Comparison of ENCODE assay signal across 8 mouse cellular contexts in the genomic region with DNA sequence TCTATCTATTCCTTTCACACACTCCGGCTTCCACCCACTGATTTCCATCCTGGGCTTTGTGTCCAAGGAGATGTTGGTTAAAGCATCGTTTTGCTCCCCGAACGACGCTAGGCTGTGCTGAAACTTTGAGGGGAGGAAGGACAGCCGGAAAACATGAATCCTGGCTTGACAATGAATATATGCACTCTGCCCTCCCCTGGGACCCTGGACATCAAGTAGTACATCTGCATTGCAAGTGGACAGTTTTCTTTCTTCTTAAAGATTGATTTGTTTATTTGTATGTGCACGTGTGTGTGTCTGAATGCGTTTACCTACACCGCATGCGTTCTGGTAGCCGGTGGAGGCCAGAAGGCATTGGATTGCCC. TPM values are rescaled to one million over a fixed set of nuclear protein-coding genes. Genes with fewer than 3 reads are reported as not detected.
DNase-seq lines count a peak whose midpoint lies in the region; ATAC-seq lines count a peak whose summit lies in the region.

No protein-coding gene starts in this region.

- no peaks in the 10 kb centered on the region for H3K27me3 ChIP-seq in heart, embryonic 16.5 days (ENCODE audit: control insufficient read depth, insufficient read depth, low read length)
- no peaks in the 10 kb centered on the region for H3K27me3 ChIP-seq in forebrain, embryonic 15.5 days
- no peaks in the 10 kb centered on the region for H3K27me3 ChIP-seq in liver, embryonic 16.5 days (ENCODE audit: control insufficient read depth, insufficient read depth, low read depth, low read length)

- WGBS in heart, embryonic 16.5 days, result 59% methylated on average over 11 of the region's 11 CpGs
- WGBS in forebrain, embryonic 15.5 days, result 76% methylated on average over 11 of the region's 11 CpGs
- 50% methylated on average over 11 of the region's 11 CpGs for WGBS in liver, embryonic 16.5 days (ENCODE audit: insufficient replicate concordance)

- peak overlapping the region; percentile 98 for H3K27ac ChIP-seq in heart, embryonic 16.5 days (ENCODE audit: low read length)
- H3K27ac ChIP-seq in forebrain, embryonic 15.5 days (replicated peaks), result peak overlapping the region; percentile 86
- peak overlapping the region; percentile 62 for H3K27ac ChIP-seq in liver, embryonic 16.5 days (ENCODE audit: low read length)

- no peak for DNase-seq in heart, postnatal 4 days
- peak; percentile 71 for DNase-seq in MN1 (ENCODE audit: low spot score)
- DNase-seq in right cerebral cortex, postnatal 25 days, result no peak
- DNase-seq in left cerebral cortex, adult 11 months (ENCODE audit: low spot score), result no peak

- ATAC-seq in heart, embryonic 16.5 days (replicated peaks; ENCODE audit: extremely low read depth, insufficient read depth, low FRiP score), result no peak
- no peak for ATAC-seq in forebrain, embryonic 15.5 days (replicated peaks)
- ATAC-seq in liver, embryonic 16.5 days (ENCODE audit: low read depth), result no peak
- ATAC-seq in granulocyte monocyte progenitor cell, adult 5-6 weeks (replicated peaks; ENCODE audit: poor library complexity, severe bottlenecking), result no peak

- peaks cover 57% of the 10 kb centered on the region for H3K4me1 ChIP-seq in heart, embryonic 16.5 days (ENCODE audit: control insufficient read depth, insufficient read depth, low read length)
- peaks cover 25% of the 10 kb centered on the region for H3K4me1 ChIP-seq in forebrain, embryonic 15.5 days
- H3K4me1 ChIP-seq in liver, embryonic 16.5 days (ENCODE audit: control insufficient read depth, low read depth, low read length), result peaks cover 5% of the 10 kb centered on the region

- H3K4me2 ChIP-seq in heart, embryonic 16.5 days (ENCODE audit: low read depth, low read length), result peak overlapping the region; percentile 45
- H3K4me2 ChIP-seq in forebrain, embryonic 15.5 days (replicated peaks), result 0 out of 2 replicates have a peak overlapping the region, but pooled peaks have one; percentile 16
- H3K4me2 ChIP-seq in liver, embryonic 16.5 days (ENCODE audit: low read depth, low read length), result no peak overlapping the region

- no peaks in the 10 kb centered on the region for H3K9me3 ChIP-seq in heart, embryonic 16.5 days (replicated peaks; ENCODE audit: control insufficient read depth, low read length)
- H3K9me3 ChIP-seq in forebrain, embryonic 15.5 days, result no peaks in the 10 kb centered on the region
- H3K9me3 ChIP-seq in liver, embryonic 16.5 days (replicated peaks; ENCODE audit: control insufficient read depth, low read length), result no peaks in the 10 kb centered on the region

- no peaks in the 10 kb centered on the region for H3K36me3 ChIP-seq in heart, embryonic 16.5 days (ENCODE audit: control insufficient read depth, insufficient read depth)
- no peaks in the 10 kb centered on the region for H3K36me3 ChIP-seq in forebrain, embryonic 15.5 days
- no peaks in the 10 kb centered on the region for H3K36me3 ChIP-seq in liver, embryonic 16.5 days (ENCODE audit: control insufficient read depth, insufficient read depth)

- H3K4me3 ChIP-seq in heart, embryonic 16.5 days (ENCODE audit: low read length), result no peak overlapping the region
- H3K4me3 ChIP-seq in forebrain, embryonic 15.5 days, result no peak overlapping the region
- H3K4me3 ChIP-seq in liver, embryonic 16.5 days (ENCODE audit: low read depth, low read length), result no peak overlapping the region

- H3K9ac ChIP-seq in heart, embryonic 16.5 days (ENCODE audit: low read length), result peak overlapping the region; percentile 57
- 0 out of 2 replicates have a peak overlapping the region, but pooled peaks have one; percentile 15 for H3K9ac ChIP-seq in forebrain, embryonic 15.5 days (replicated peaks)
- H3K9ac ChIP-seq in liver, embryonic 16.5 days (ENCODE audit: low read depth, low read length), result no peak overlapping the region

RNA-seq across cellular contexts. Expression of gene Nfkbia, which starts 45.1 kb away (rescaled TPM):
- polyA plus RNA-seq in heart, embryonic 16.5 days (2015; fragmentation: Nextera tagmentation; extraction: Ambion mirVana), result 80.8 and 85.9 TPM in 2 replicates
- 10 to 100 TPM; 31.4 to 34.2 TPM for total RNA-seq in heart, postnatal 4 days (2021)
- polyA plus RNA-seq in forebrain, embryonic 15.5 days (2015; fragmentation: Nextera tagmentation; extraction: Ambion mirVana), result 56.2 and 59.4 TPM in 2 replicates
- polyA plus RNA-seq in liver, embryonic 16.5 days (2015; fragmentation: Nextera tagmentation; extraction: Ambion mirVana), result 19.8 and 24.5 TPM in 2 replicates
- total RNA-seq in granulocyte monocyte progenitor cell, adult 5-6 weeks (2014; fragmentation: Nextera tagmentation), result 7.5 and 15.3 TPM in 2 replicates
- 65.5 and 75.3 TPM in 2 replicates for total RNA-seq in granulocyte monocyte progenitor cell, adult 5-6 weeks (2017)
